Mouse (Mus musculus): ENCODE results near the gene Gm2056. TPM values are rescaled to one million over a fixed set of nuclear protein-coding genes. Genes with fewer than 3 reads are reported as not detected.
"Not testable (repeated sequence)": the region's sequence is repeated elsewhere in the genome, so short reads cannot be mapped to it uniquely, and the experiment has no call there.

Gene Gm2056
- polyA plus RNA-seq (2017; shearing (Covaris generic)): not detected

DNA sequence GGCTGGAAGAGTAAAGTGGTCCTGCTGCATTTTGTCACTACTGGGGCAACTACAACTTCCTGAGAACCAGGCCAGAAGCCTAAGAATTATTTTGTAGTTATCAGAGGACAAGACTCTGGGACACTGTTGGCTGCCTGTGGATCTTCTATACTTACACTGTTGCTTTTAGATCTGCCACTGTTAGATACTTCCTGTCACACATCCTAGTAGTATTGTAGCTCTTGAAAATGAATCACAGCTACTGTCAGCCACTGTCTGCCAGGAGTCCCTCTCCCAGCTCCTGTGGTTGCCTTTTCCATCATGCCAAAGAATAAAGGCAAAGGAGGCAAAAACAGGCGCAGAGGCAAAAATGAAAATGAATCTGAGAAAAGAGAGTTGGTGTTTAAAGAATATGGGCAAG lies at the start of gene Gm2056:
TSS of gene Gm2056 (plus strand) at position 301 of the 400 bp plus-strand sequence.
- ATAC-seq: not testable (repeated sequence)

DNA sequence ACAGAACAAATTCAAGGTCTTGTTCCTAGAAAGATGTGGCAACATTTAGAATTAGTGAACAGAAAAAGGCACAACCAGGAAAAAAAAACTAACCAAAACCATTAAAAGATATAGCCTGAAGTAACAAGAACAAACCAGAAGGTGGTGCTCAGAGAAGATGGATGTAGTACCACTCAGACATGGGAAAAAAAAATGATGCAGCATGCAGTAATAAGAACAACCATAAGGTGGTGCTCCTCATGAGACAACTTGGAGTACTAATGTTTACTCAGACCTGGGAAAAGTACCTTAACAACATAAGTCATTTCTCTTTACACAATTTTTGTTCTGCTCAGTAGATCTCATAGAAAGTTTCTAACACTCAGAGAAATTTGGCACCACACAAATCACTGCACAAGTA lies 42.8 kb upstream of the Gm2056 start:
- ATAC-seq: not testable (repeated sequence)

- ATAC-seq: not testable (repeated sequence)
Measured at GRCm38 (mm10) chr12:88004118-88004517, 22.7 kb upstream of the Gm2056 start.

- not testable (repeated sequence) for ATAC-seq
Measured at GRCm38 (mm10) chr12:88011548-88011947, 15.3 kb upstream of the Gm2056 start, which contains the start of gene Gm2075. Gm2075 (plus strand) TSS chr12:88011848.

GRCm38 (mm10) chr12:88018671-88019070 lies 8.1 kb upstream of the Gm2056 start, which contains the start of gene Gm6803:
Gm6803 (minus strand) TSS chr12:88018771.
- ATAC-seq: not testable (repeated sequence)

GRCm38 (mm10) chr12:88032250-88032649 lies 5.4 kb downstream of the Gm2056 start:
- ATAC-seq: not testable (repeated sequence)

GRCm38 (mm10) chr12:88039062-88039461 lies 12.3 kb downstream of the Gm2056 start:
- ATAC-seq: not testable (repeated sequence)

DNA sequence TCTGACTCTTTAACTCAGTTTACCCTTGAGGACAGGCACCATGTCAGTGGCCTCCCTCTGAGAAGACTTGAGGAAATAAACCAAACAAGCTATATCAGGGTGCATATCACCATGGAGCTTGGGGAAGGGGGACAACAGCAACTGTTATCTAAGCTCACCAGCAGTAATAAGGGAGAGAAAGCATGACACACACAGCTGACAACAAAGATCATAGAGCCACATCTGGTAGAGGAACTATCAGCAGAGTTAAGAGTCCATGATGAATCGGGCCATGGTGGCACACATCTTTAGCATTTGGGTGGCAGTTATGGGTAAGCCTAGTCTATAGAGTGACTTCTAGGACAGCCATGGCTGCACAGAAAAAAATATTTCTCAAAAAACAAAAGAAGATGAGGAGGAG lies 12.9 kb downstream of the Gm2056 start:
- ATAC-seq: not testable (repeated sequence)

DNA sequence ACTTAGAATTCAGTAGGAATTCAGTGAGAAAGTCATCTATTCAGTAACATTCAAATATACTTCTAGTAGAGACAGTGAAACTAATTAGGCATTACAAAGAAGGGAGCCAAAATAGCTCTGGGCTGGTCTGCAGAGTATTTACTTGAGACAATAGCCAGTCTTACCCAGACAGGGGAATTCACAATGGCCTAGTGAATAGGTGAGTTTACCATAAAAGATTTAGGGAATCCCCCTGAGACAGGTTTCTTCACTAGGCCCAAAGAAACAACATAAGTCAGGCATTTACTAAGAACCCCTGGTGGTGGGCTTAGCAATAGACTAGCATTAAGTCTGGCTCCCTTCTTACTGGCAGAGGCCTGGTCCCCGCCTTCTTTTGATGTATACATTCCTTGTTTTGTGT lies 18.4 kb downstream of the Gm2056 start:
- ATAC-seq: not testable (repeated sequence)

Other genes starting within 250 kb of the Gm2056 start
- not detected for gene Gm21936, start 231.5 kb upstream of the Gm2056 start, polyA plus RNA-seq (2017; shearing (Covaris generic))
- not detected for gene BB287469, start 210.4 kb upstream of the Gm2056 start, polyA plus RNA-seq (2017; shearing (Covaris generic))
- gene Gm2001, start 184.7 kb upstream of the Gm2056 start, polyA plus RNA-seq (2017; shearing (Covaris generic)): not detected
- gene Gm2016, start 152.9 kb upstream of the Gm2056 start, polyA plus RNA-seq (2017; shearing (Covaris generic)): not detected
- gene Gm2022, start 131.6 kb upstream of the Gm2056 start, polyA plus RNA-seq (2017; shearing (Covaris generic)): not detected
- gene Gm2035, start 107.1 kb upstream of the Gm2056 start, polyA plus RNA-seq (2017; shearing (Covaris generic)): not detected
- gene Gm2042, start 72.9 kb upstream of the Gm2056 start, polyA plus RNA-seq (2017; shearing (Covaris generic)): not detected
- gene Gm2075, start 15.2 kb upstream of the Gm2056 start, polyA plus RNA-seq (2017; shearing (Covaris generic)): not detected
- not detected for gene Gm6803, start 8.2 kb upstream of the Gm2056 start, polyA plus RNA-seq (2017; shearing (Covaris generic))
- not detected for gene Gm16368, start 56.7 kb downstream of the Gm2056 start, polyA plus RNA-seq (2017; shearing (Covaris generic))
- not detected for gene Gm10436, start 155.1 kb downstream of the Gm2056 start, polyA plus RNA-seq (2017; shearing (Covaris generic))
- not detected for gene Gm8332, start 223.1 kb downstream of the Gm2056 start, polyA plus RNA-seq (2017; shearing (Covaris generic))
- gene Gm5662, start 247.5 kb downstream of the Gm2056 start, polyA plus RNA-seq (2017; shearing (Covaris generic)): not detected

Measured in CD4-positive, CD25-positive, alpha-beta regulatory T cell, adult 4 months (primary cell).